Mouse (Mus musculus) small intestine, adult 2 months (tissue): ENCODE measurements around the gene Retn. TPM values are rescaled to one million over a fixed set of nuclear protein-coding genes. Genes with fewer than 3 reads are reported as not detected.

ENCODE experiments used
- H3K27ac ChIP-seq: fragments of 200-500 bp; 2 replicates; pipeline ENCODE4 v1.5.1; 2012; ENCODE audit warnings: low read depth, low read length, control low read depth, inconsistent platforms; ENCODE audit not compliant: insufficient read depth
- H3K27me3 ChIP-seq: fragments of 200-500 bp; 2 replicates; pipeline ENCODE4 v1.6.1; 2012; ENCODE audit warnings: mild to moderate bottlenecking, moderate library complexity, low read length, inconsistent platforms; ENCODE audit not compliant: control insufficient read depth, insufficient read depth
- H3K36me3 ChIP-seq: fragments of 200-500 bp; 2 replicates; pipeline ENCODE4 v1.6.1; 2012; ENCODE audit warnings: mild to moderate bottlenecking, low read length, control low read depth, inconsistent platforms; ENCODE audit not compliant: control insufficient read depth, insufficient read depth
- H3K4me1 ChIP-seq: fragments of 200-500 bp; 2 replicates; pipeline ENCODE4 v1.6.1; 2012; ENCODE audit warnings: low read length, inconsistent platforms, mixed read lengths; ENCODE audit not compliant: control insufficient read depth, insufficient read depth, insufficient read length
- H3K4me3 ChIP-seq: fragments of 200-500 bp; 2 replicates; pipeline ENCODE4 v1.5.1; 2012; ENCODE audit warnings: low read depth, mild to moderate bottlenecking, control low read depth, inconsistent platforms, low read length, moderate library complexity
- CTCF ChIP-seq: fragments of 200-500 bp; IDR thresholded peaks from 2 replicates; pipeline ENCODE4 v1.5.1; 2012; ENCODE audit warnings: low read depth, mild to moderate bottlenecking, control low read depth, inconsistent platforms, low read length, moderate library complexity, mixed read lengths; ENCODE audit not compliant: insufficient replicate concordance, insufficient read length; ENCODE audit errors: extremely low read depth
- POLR2A ChIP-seq: fragments of 200-500 bp; IDR thresholded peaks from 2 replicates; pipeline ENCODE4 v1.6.1; 2012; ENCODE audit warnings: low read depth, mild to moderate bottlenecking, control low read depth, inconsistent platforms, low read length, moderate library complexity
- WGBS: fragments of 180-500 bp; shearing (Covaris S2); methylation state at CpG from one replicate; pipeline ENCODE4 v1.1.7; 2018; 5-methylcytosine and 5-hydroxymethylcytosine counted together
- polyA plus RNA-seq: library from polyadenylated mRNA; depleted of rRNA; stranded (reverse); fragments of >200 nt; gene quantifications from 2 replicates; pipeline ENCODE4 v1.2.3, GENCODE M21; 2012

Gene Retn
- polyA plus RNA-seq, 1 experiment = 0.38 TPM

GRCm38 (mm10) chr8:3660889-3661288, 5.3 kb downstream of the Retn start:
- 59% methylated on average over 8 of the region's 8 CpGs for WGBS
- Histone ChIP-seq H3K27me3 (no peaks in the 10 kb centered on the region), H3K36me3 (no peaks in the 10 kb centered on the region), H3K4me1 (no peaks in the 10 kb centered on the region), H3K27ac (no peak overlapping the region), H3K4me3 (no peak overlapping the region)
- TF ChIP-seq POLR2A (no peak), CTCF (no peak)

GRCm38 (mm10) chr8:3664405-3664804, 8.8 kb downstream of the Retn start:
- H3K27ac ChIP-seq = peak overlapping the region; percentile 9; the same call in 1 of the 2 replicates

GRCm38 (mm10) chr8:3665507-3665906, 9.9 kb downstream of the Retn start, which contains the start of gene Mcemp1:
Gene Mcemp1 (plus strand): TSS chr8:3665754.
- no peaks in the 10 kb centered on the region for H3K36me3 ChIP-seq
- H3K27ac ChIP-seq = peak within 1 kb of the TSS; percentile 9; the same call in 1 of the 2 replicates
- TF ChIP-seq CTCF (no peak), POLR2A (no peak)
- H3K27me3 ChIP-seq = no peaks in the 10 kb centered on the region
- H3K4me1 ChIP-seq = no peaks in the 10 kb centered on the region
- H3K4me3 ChIP-seq = no peak within 1 kb of the TSS
- WGBS = 59% methylated on average over 6 of the region's 6 CpGs

More at GRCm38 (mm10) chr8:3664405-3664804, 8.8 kb downstream of the Retn start:
- H3K27me3 ChIP-seq = no peaks in the 10 kb centered on the region
- H3K4me1 ChIP-seq = no peaks in the 10 kb centered on the region
- H3K36me3 ChIP-seq = no peaks in the 10 kb centered on the region
- no peak for TF ChIP-seq POLR2A
- TF ChIP-seq CTCF = no peak
- no peak overlapping the region for H3K4me3 ChIP-seq
- 39% methylated on average over 5 of the region's 5 CpGs for WGBS

- Histone ChIP-seq H3K27me3 (no peaks in the 10 kb centered on the region), H3K4me1 (peaks cover 2% of the 10 kb centered on the region; the same call in 1 of the 2 replicates), H3K4me3 (no peak overlapping the region), H3K27ac (no peak overlapping the region), H3K36me3 (no peaks in the 10 kb centered on the region)
- WGBS = 60% methylated on average over 2 of the region's 2 CpGs
- TF ChIP-seq POLR2A (no peak), CTCF (no peak)
Observed at GRCm38 (mm10) chr8:3670388-3670787, 14.8 kb downstream of the Retn start.

GRCm38 (mm10) chr8:3671980-3672491, 16.5 kb downstream of the Retn start, which contains the start of gene Fcor:
Gene Fcor (minus strand): TSS chr8:3672362.
- no peaks in the 10 kb centered on the region for H3K27me3 ChIP-seq
- no peaks in the 10 kb centered on the region for H3K36me3 ChIP-seq
- H3K4me1 ChIP-seq = peaks cover 2% of the 10 kb centered on the region
- WGBS = 2% methylated on average over 23 of the region's 23 CpGs
- peak; percentile 99 for TF ChIP-seq CTCF
- TF ChIP-seq POLR2A = no peak
- H3K4me3 ChIP-seq = peak within 1 kb of the TSS; percentile 65
- no peak within 1 kb of the TSS for H3K27ac ChIP-seq

GRCm38 (mm10) chr8:3674671-3675070, 19.1 kb downstream of the Retn start:
- WGBS = 64% methylated on average over 3 of the region's 3 CpGs
- TF ChIP-seq CTCF (no peak), POLR2A (no peak)
- peaks cover 8% of the 10 kb centered on the region for H3K36me3 ChIP-seq

GRCm38 (mm10) chr8:3676131-3676992, 20.8 kb downstream of the Retn start, which contains the start of gene Trappc5:
Gene Trappc5 (plus strand): TSS chr8:3676299.
- H3K4me3 ChIP-seq = peak within 1 kb of the TSS; percentile 94
- WGBS = under 1% methylated on average over 61 of the region's 61 CpGs
- TF ChIP-seq POLR2A = peak; percentile 86; the same call in 1 of the 2 replicates
- peak; percentile 99 for TF ChIP-seq CTCF
- peak within 1 kb of the TSS; percentile 74 for H3K27ac ChIP-seq
- H3K27me3 ChIP-seq = no peaks in the 10 kb centered on the region
- peaks cover 21% of the 10 kb centered on the region for H3K36me3 ChIP-seq
- peaks cover 2% of the 10 kb centered on the region for H3K4me1 ChIP-seq

More at GRCm38 (mm10) chr8:3674671-3675070, 19.1 kb downstream of the Retn start:
- no peaks in the 10 kb centered on the region for H3K27me3 ChIP-seq
- no peak overlapping the region for H3K4me3 ChIP-seq
- no peak overlapping the region for H3K27ac ChIP-seq
- peaks cover 2% of the 10 kb centered on the region for H3K4me1 ChIP-seq
